Mouse (Mus musculus) heart, embryonic 11.5 days (tissue): Measurements from ENCODE around the gene C130074G19Rik. TPM values are rescaled to one million over a fixed set of nuclear protein-coding genes. Genes with fewer than 3 reads are reported as not detected.

ENCODE experiments used
- ATAC-seq: fragments of 200-750 bp; cut with Nextera tagmentation; replicated peaks from 2 replicates; pipeline ENCODE4 v1.8.0; 2017; ENCODE audit warnings: moderate library complexity; ENCODE audit not compliant: insufficient number of reproducible peaks, low FRiP score, low TSS enrichment
- H3K27ac ChIP-seq: fragments of 300-500 bp; sonication (generic); 2 replicates; pipeline ENCODE4 v1.5.1; 2014; ENCODE audit warnings: mild to moderate bottlenecking, low read depth, low read length
- H3K27me3 ChIP-seq: fragments of 300-500 bp; sonication (generic); 2 replicates; pipeline ENCODE4 v1.6.1; 2014; ENCODE audit warnings: mild to moderate bottlenecking, low read length, mixed read lengths; ENCODE audit not compliant: control insufficient read depth, insufficient read depth
- H3K36me3 ChIP-seq: fragments of 300-500 bp; sonication (generic); 2 replicates; pipeline ENCODE4 v1.6.1; 2014; ENCODE audit warnings: mild to moderate bottlenecking, low read length, moderate library complexity, mixed read lengths; ENCODE audit not compliant: control insufficient read depth, insufficient read depth
- H3K4me1 ChIP-seq: fragments of 300-500 bp; sonication (generic); 2 replicates; pipeline ENCODE4 v1.6.1; 2014; ENCODE audit warnings: low read length; ENCODE audit not compliant: control insufficient read depth, insufficient read depth
- H3K4me2 ChIP-seq: fragments of 300-500 bp; sonication (generic); 2 replicates; pipeline ENCODE4 v1.6.1; 2014; ENCODE audit warnings: mild to moderate bottlenecking, moderate library complexity
- H3K4me3 ChIP-seq: fragments of 300-500 bp; sonication (generic); 2 replicates; pipeline ENCODE4 v1.5.1; 2014; ENCODE audit warnings: low read depth, low read length
- H3K9ac ChIP-seq: fragments of 300-500 bp; sonication (generic); 2 replicates; pipeline ENCODE4 v1.6.1; 2014; ENCODE audit warnings: mild to moderate bottlenecking, low read depth, low read length, moderate library complexity
- H3K9me3 ChIP-seq: fragments of 300-500 bp; sonication (generic); replicated peaks from 2 replicates; pipeline ENCODE4 v1.6.1; 2016; ENCODE audit warnings: low read length; ENCODE audit not compliant: control insufficient read depth
- WGBS: fragments of 180-500 bp; shearing (Covaris S2); extraction: QIAGEN DNeasy Blood & Tissue Kit; methylation state at CpG from one replicate; pipeline ENCODE4 v1.1.7; 2014; ENCODE audit not compliant: insufficient replicate concordance; 5-methylcytosine and 5-hydroxymethylcytosine counted together
- polyA plus RNA-seq: library from polyadenylated mRNA; unstranded; fragments of >200 nt; fragmentation: Nextera tagmentation; extraction: Ambion mirVana; gene quantifications from 2 replicates; pipeline ENCODE4 v1.2.1, GENCODE M21; 2014

The C130074G19Rik gene
- polyA plus RNA-seq, 1 experiment from 2014 or later: 0.60 TPM

GRCm38 (mm10) chr1:184870646-184871385 lies 12.2 kb downstream of the C130074G19Rik start:
- Histone ChIP-seq H3K27ac (no peak overlapping the region), H3K27me3 (no peaks in the 10 kb centered on the region), H3K4me2 (no peak overlapping the region), H3K9ac (no peak overlapping the region), H3K9me3 (no peaks in the 10 kb centered on the region), H3K4me3 (no peak overlapping the region), H3K36me3 (no peaks in the 10 kb centered on the region), H3K4me1 (no peaks in the 10 kb centered on the region)
- no peak for ATAC-seq
- WGBS: 69% methylated on average over 11 of the region's 11 CpGs

GRCm38 (mm10) chr1:184869939-184870565 lies 13.0 kb downstream of the C130074G19Rik start:
- no peak for ATAC-seq
- 71% methylated on average over 4 of the region's 4 CpGs for WGBS
- no peaks in the 10 kb centered on the region for H3K4me1 ChIP-seq
- no peak overlapping the region for H3K4me3 ChIP-seq
- no peak overlapping the region for H3K9ac ChIP-seq
- H3K9me3 ChIP-seq: no peaks in the 10 kb centered on the region
- H3K4me2 ChIP-seq: no peak overlapping the region
- no peaks in the 10 kb centered on the region for H3K27me3 ChIP-seq
- no peak overlapping the region for H3K27ac ChIP-seq
- no peaks in the 10 kb centered on the region for H3K36me3 ChIP-seq

- H3K9me3 ChIP-seq: no peaks in the 10 kb centered on the region
- H3K4me3 ChIP-seq: no peak overlapping the region
- H3K4me1 ChIP-seq: no peaks in the 10 kb centered on the region
- no peak for ATAC-seq
- H3K9ac ChIP-seq: no peak overlapping the region
- H3K4me2 ChIP-seq: no peak overlapping the region
- H3K36me3 ChIP-seq: no peaks in the 10 kb centered on the region
- H3K27ac ChIP-seq: no peak overlapping the region
- 65% methylated on average over 3 of the region's 3 CpGs for WGBS
- H3K27me3 ChIP-seq: no peaks in the 10 kb centered on the region
Measured at GRCm38 (mm10) chr1:184867640-184868120, 15.3 kb downstream of the C130074G19Rik start.

- Histone ChIP-seq H3K9ac (no peak overlapping the region), H3K4me1 (no peaks in the 10 kb centered on the region), H3K27me3 (no peaks in the 10 kb centered on the region), H3K27ac (peak overlapping the region; percentile 64), H3K9me3 (no peaks in the 10 kb centered on the region), H3K4me2 (no peak overlapping the region), H3K36me3 (no peaks in the 10 kb centered on the region), H3K4me3 (no peak overlapping the region)
- no peak for ATAC-seq
- WGBS: 26% methylated on average over 7 of the region's 7 CpGs
Measured at GRCm38 (mm10) chr1:184864381-184864801, 18.6 kb downstream of the C130074G19Rik start.

- Histone ChIP-seq H3K4me3 (no peak overlapping the region), H3K4me2 (no peak overlapping the region), H3K27ac (no peak overlapping the region), H3K9ac (no peak overlapping the region), H3K9me3 (no peaks in the 10 kb centered on the region), H3K4me1 (no peaks in the 10 kb centered on the region), H3K27me3 (no peaks in the 10 kb centered on the region), H3K36me3 (no peaks in the 10 kb centered on the region)
- 90% methylated on average over 6 of the region's 6 CpGs for WGBS
- ATAC-seq: no peak
Measured at GRCm38 (mm10) chr1:184862636-184863035, 20.4 kb downstream of the C130074G19Rik start.

- Histone ChIP-seq H3K4me2 (no peak overlapping the region), H3K9me3 (no peaks in the 10 kb centered on the region), H3K36me3 (no peaks in the 10 kb centered on the region), H3K4me3 (no peak overlapping the region), H3K9ac (no peak overlapping the region), H3K27me3 (no peaks in the 10 kb centered on the region), H3K4me1 (no peaks in the 10 kb centered on the region), H3K27ac (no peak overlapping the region)
- WGBS: 38% methylated on average over 2 of the region's 2 CpGs
- no peak for ATAC-seq
Measured at GRCm38 (mm10) chr1:184861551-184861950, 21.5 kb downstream of the C130074G19Rik start.

- Histone ChIP-seq H3K4me2 (no peak overlapping the region), H3K9me3 (no peaks in the 10 kb centered on the region), H3K27ac (peak overlapping the region; percentile 3; the same call in 1 of the 2 replicates)
Measured at GRCm38 (mm10) chr1:184860276-184860675, 22.7 kb downstream of the C130074G19Rik start.

GRCm38 (mm10) chr1:184858253-184858652 lies 24.8 kb downstream of the C130074G19Rik start:
- no peaks in the 10 kb centered on the region for H3K36me3 ChIP-seq
- no peaks in the 10 kb centered on the region for H3K9me3 ChIP-seq

More at GRCm38 (mm10) chr1:184860276-184860675, 22.7 kb downstream of the C130074G19Rik start:
- Histone ChIP-seq H3K27me3 (no peaks in the 10 kb centered on the region), H3K36me3 (no peaks in the 10 kb centered on the region), H3K9ac (no peak overlapping the region), H3K4me3 (no peak overlapping the region), H3K4me1 (no peaks in the 10 kb centered on the region)
- 43% methylated on average over 3 of the region's 3 CpGs for WGBS
- ATAC-seq: no peak; the same call in 1 of the 2 replicates

More at GRCm38 (mm10) chr1:184858253-184858652, 24.8 kb downstream of the C130074G19Rik start:
- WGBS: 85% methylated on average over 1 of the region's 1 CpGs
- H3K27me3 ChIP-seq: no peaks in the 10 kb centered on the region
- no peaks in the 10 kb centered on the region for H3K4me1 ChIP-seq
- ATAC-seq: no peak
- no peak overlapping the region for H3K27ac ChIP-seq
- no peak overlapping the region for H3K4me3 ChIP-seq
- H3K4me2 ChIP-seq: no peak overlapping the region
- H3K9ac ChIP-seq: no peak overlapping the region
